Mouse (Mus musculus) brain, embryonic 18.5 days (tissue): ENCODE measurements around the gene Rbl2.

Experiments used
- DNase-seq: peaks from one replicate; pipeline ENCODE4 v3.0.0-alpha.2; 2012; ENCODE audit warnings: low read depth, low spot score

Gene Rbl2

DNA sequence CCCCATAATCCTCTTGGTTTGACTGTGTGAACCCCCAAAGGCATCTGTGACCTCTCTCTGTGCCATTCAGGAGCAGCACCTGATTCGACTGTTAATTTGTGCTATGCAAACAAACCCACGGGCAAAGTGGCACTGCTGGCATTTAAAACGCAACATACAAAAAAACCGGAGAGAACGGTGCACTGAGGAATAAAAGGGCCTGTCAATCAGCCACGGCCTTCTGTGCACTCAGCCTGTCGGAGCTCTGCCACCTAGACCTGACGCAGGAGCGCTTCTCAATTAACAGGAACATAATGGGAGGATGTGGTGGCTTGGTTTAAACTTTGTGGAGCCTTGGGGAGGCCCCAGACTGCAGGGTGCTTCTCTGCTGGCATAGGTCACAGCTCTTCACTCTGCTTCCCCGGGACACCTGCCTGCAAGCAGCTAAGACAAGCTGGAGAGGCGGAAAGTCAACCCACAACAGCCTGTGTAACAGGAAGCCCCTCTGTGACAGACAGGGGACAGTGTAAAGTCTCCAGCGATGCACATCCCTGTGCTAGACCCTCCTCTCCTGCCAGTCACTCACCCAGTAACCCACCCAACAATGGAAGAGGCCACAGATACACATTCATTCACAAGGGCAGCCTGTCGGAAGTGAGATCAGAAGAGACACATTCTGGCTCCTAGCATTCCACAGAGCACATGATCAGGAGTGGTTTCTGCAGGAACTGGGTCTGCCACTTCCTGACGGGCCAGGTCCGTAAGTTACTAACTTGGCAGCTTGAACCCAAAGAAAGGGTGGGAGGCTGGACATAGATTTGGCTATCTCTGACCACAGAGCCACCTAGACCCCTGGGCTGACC lies 90.3 kb downstream of the Rbl2 start:
- no peak for DNase-seq

DNA sequence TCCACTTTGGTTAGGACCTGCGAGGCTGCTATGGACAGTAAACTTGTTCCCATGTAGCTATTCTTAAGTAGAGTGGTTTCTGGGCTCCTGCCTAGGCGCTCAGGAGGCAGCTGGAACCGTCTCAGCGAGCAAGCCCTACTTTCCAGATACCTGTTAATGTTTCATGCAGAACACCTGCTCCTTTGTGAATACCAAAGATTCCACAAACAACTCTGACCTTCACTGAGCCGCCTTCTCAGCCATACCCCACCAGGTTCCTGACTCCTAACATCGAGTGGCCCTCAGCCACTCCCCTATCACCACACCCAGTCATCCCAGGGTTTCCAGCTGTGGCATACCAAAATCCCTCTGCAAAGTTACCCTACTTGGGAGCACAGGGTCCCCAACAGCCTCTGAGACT lies 100.3 kb downstream of the Rbl2 start:
- DNase-seq, result no peak

DNA sequence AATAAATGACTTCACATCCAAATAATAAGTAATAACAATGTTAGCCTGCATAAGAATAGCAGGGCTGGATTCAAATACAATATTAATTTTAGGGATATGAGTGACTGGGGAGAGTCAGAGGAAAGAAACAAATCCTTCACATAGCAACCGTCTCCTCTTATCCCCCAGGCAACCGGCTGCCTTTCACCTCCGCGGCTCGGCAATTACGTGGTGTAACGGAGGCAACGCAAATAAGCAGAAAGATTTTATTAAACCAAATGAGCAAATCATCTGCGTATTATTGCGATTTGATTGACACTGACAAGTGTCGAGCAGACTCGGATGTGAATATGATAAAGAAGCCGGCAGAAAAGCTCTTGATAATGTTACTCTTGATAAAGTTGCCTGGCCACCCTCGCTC lies 101.1 kb downstream of the Rbl2 start:
- peak; percentile 40 for DNase-seq

DNA sequence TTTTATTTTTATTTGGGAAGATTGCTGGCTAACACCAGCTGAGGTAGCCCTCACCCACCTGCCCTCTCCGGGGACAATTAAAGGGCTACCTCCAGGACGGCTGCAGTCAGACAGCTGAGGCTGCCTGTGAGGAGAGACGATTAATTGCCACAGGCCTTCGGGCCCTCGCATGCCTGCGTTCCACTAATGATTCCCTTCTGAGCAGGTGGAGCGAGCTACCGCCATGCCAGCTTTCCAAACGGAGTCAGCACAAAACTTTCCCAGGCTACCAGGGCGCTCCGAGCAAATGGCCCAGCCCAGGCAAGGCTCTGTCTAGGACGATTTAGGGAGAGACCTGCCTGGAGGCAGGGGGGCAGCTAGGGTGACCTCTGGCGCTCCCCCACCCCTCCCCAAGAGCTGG lies 101.7 kb downstream of the Rbl2 start:
- DNase-seq, result no peak
